Mouse (Mus musculus): Measurements from ENCODE around the gene Iffo1. TPM values are rescaled to one million over a fixed set of nuclear protein-coding genes. Genes with fewer than 3 reads are reported as not detected.
A peak's percentile ranks its signal among the peaks of the same experiment; 100 is the strongest.

The Iffo1 gene
- total and polyA plus RNA-seq, 3 experiments, result 96.1 to 96.9 TPM; not detected in 1

DNA sequence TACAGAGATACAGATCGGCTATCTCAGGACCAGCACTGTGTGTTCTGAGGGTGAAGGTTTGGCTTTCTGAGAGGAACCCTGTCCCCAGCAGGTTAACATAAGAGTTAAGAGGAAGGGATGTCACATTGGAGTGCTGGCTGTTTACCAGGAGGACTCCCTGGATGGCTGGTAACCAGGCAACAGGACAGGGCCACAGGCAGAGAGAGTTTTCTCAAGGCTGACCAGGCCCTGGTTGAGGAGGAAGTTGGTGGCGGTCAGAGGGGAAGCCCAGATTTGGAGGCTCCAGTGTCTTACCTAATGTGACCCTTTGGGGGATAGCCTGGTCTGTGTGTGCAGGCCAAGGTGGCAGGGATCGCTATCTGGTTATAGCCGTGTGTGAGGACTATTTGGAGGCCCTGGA is 1.8 kb downstream of the Iffo1 start:
- Histone ChIP-seq H3K4me1 (ENCODE audit: control insufficient read depth in 1 of 2, insufficient read depth in 2 of 2, low read length in 2 of 2) (peaks cover 0 to 18% of the 10 kb centered on the region in 2 experiments; a peak in 2 of 4 replicates), H3K36me3 (ENCODE audit: control insufficient read depth in 1 of 2, insufficient read depth in 2 of 2, low read length in 2 of 2) (peaks cover 0 to 6% of the 10 kb centered on the region in 2 experiments; a peak in 2 of 4 replicates), H3K4me3 (ENCODE audit: control insufficient read depth in 1 of 2, insufficient read depth in 1 of 2, low read depth in 2 of 2, low read length in 2 of 2) (no peak overlapping the region)

DNA sequence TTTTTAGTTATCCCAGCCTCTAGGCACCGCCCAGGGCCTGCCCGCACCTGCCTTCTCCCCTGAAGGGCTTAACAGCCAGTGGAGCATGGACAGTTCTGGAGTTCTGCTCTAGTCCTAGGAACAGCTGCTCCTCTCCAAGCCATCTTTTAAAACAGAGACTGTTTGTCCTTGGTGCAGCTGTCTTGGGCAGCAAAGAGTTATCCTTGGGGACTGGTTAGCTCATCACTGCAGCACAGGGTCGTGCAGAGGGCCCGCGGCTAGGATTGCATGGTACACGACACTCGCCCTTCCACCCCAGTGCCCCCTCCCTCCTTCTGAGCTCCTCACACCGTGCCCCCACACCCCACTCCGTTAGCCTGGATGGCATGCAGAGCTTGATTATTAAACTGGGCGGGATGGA is 2.3 kb downstream of the Iffo1 start:
- no peak for DNase-seq (ENCODE audit: low read depth, low spot score)
- no peaks in the 10 kb centered on the region for H3K9me3 ChIP-seq (replicated peaks; ENCODE audit: insufficient read depth, low read length)
- no peaks in the 10 kb centered on the region for H3K27me3 ChIP-seq (ENCODE audit: control insufficient read depth in 1 of 2, insufficient read depth in 2 of 2, low read length in 2 of 2)
- H3K4me1 ChIP-seq (ENCODE audit: control insufficient read depth in 1 of 2, insufficient read depth in 2 of 2, low read length in 2 of 2), result peaks cover 0 to 23% of the 10 kb centered on the region in 2 experiments; a peak in 3 of 4 replicates
- H3K36me3 ChIP-seq (ENCODE audit: control insufficient read depth in 1 of 2, insufficient read depth in 2 of 2, low read length in 2 of 2), result peaks cover 0 to 9% of the 10 kb centered on the region in 2 experiments; a peak in 2 of 4 replicates
- H3K9ac ChIP-seq (ENCODE audit: control insufficient read depth, low read depth, low read length, poor library complexity, severe bottlenecking), result no peak overlapping the region
- TF ChIP-seq ETS1 (IDR thresholded peaks at IDR 0.05; ENCODE audit: low read depth, low read length) (no peak), GATA1 (IDR thresholded peaks at IDR 0.05; ENCODE audit: low read depth, low read length) (no peak), GABPA (IDR thresholded peaks at IDR 0.05; ENCODE audit: low read depth, low read length) (no peak), SMC3 (IDR thresholded peaks at IDR 0.05; ENCODE audit: low read depth, low read length) (no peak), UBTF (IDR thresholded peaks at IDR 0.05; ENCODE audit: borderline replicate concordance, insufficient read depth, low read depth, low read length) (no peak)
- H3K79me2 ChIP-seq (ENCODE audit: control insufficient read depth, insufficient read depth, low read length, poor library complexity), result peaks cover 3% of the 10 kb centered on the region; the same call in 1 of the 2 replicates
- no peak overlapping the region for H3K27ac ChIP-seq (ENCODE audit: control insufficient read depth, low read depth, low read length)
- no peak overlapping the region for H3K4me3 ChIP-seq (ENCODE audit: control insufficient read depth in 1 of 2, insufficient read depth in 1 of 2, low read depth in 2 of 2, low read length in 2 of 2)

More for the DNA sequence above, 1.8 kb downstream of the Iffo1 start:
- no peak for TF ChIP-seq MYB (IDR thresholded peaks at IDR 0.05; ENCODE audit: low read depth, low read length)
- TF ChIP-seq MAFK (IDR thresholded peaks at IDR 0.05; ENCODE audit: borderline replicate concordance, low read depth, low read length), result no peak
- TF ChIP-seq ETS1 (IDR thresholded peaks at IDR 0.05; ENCODE audit: low read depth, low read length), result no peak
- TF ChIP-seq MEF2A (IDR thresholded peaks at IDR 0.05; ENCODE audit: extremely low read depth, insufficient replicate concordance, low read depth, low read length, poor library complexity, severe bottlenecking), result no peak
- TF ChIP-seq RAD21 (IDR thresholded peaks at IDR 0.05; ENCODE audit: low read depth, low read length), result no peak
- TF ChIP-seq GATA1 (IDR thresholded peaks at IDR 0.05; ENCODE audit: low read depth, low read length), result no peak
- TF ChIP-seq NELFE (IDR thresholded peaks at IDR 0.05; ENCODE audit: low read depth, low read length), result no peak
- no peak for TF ChIP-seq USF1 (IDR thresholded peaks at IDR 0.05; ENCODE audit: low read depth, low read length)
- no peak for TF ChIP-seq TBP (IDR thresholded peaks at IDR 0.05; ENCODE audit: low read depth, low read length)
- TF ChIP-seq ZC3H11A (IDR thresholded peaks at IDR 0.05; ENCODE audit: low read depth, low read length), result no peak
- no peak for TF ChIP-seq E2F4 (IDR thresholded peaks at IDR 0.05; ENCODE audit: borderline replicate concordance, low read depth, low read length)
- TF ChIP-seq TCF12 (IDR thresholded peaks at IDR 0.05; ENCODE audit: low read depth, low read length), result no peak
- TF ChIP-seq GABPA (IDR thresholded peaks at IDR 0.05; ENCODE audit: low read depth, low read length), result no peak
- Histone ChIP-seq H3K79me2 (ENCODE audit: control insufficient read depth, insufficient read depth, low read length, poor library complexity) (no peaks in the 10 kb centered on the region), H3K9ac (ENCODE audit: control insufficient read depth, low read depth, low read length, poor library complexity, severe bottlenecking) (no peak overlapping the region), H3K9me3 (replicated peaks; ENCODE audit: insufficient read depth, low read length) (no peaks in the 10 kb centered on the region), H3K27ac (ENCODE audit: control insufficient read depth, low read depth, low read length) (no peak overlapping the region), H3K27me3 (ENCODE audit: control insufficient read depth in 1 of 2, insufficient read depth in 2 of 2, low read length in 2 of 2) (no peaks in the 10 kb centered on the region)
- peak; percentile 46 for DNase-seq (ENCODE audit: low read depth, low spot score)

Data from MEL (cell line).